7 mouse cellular contexts compared by ENCODE assay signal in genomic region chr8:70833520-70833919, GRCm38 (mm10). TPM values are rescaled to one million over a fixed set of nuclear protein-coding genes. Genes with fewer than 3 reads are reported as not detected.
DNase-seq lines count a peak whose midpoint lies in the region; ATAC-seq and TF ChIP-seq lines count a peak whose summit lies in the region.

No protein-coding gene starts in this region.

- ATAC-seq in limb, embryonic 14.5 days (ENCODE audit: low FRiP score, low read depth), result 0 out of 2 replicates have a peak, but pooled peaks have one; percentile 24
- no peak for ATAC-seq in intestine, embryonic 16.5 days

- no peaks in the 10 kb centered on the region for H3K27me3 ChIP-seq in limb, embryonic 14.5 days (ENCODE audit: control insufficient read depth, insufficient read depth, low read length)
- H3K27me3 ChIP-seq in intestine, embryonic 16.5 days (replicated peaks; ENCODE audit: control insufficient read depth, insufficient read depth, low read length), result no peaks in the 10 kb centered on the region

- peaks cover 18% of the 10 kb centered on the region; the same call in 1 of the 2 replicates for H3K36me3 ChIP-seq in limb, embryonic 14.5 days (ENCODE audit: control insufficient read depth, insufficient read depth, low read length)
- no peaks in the 10 kb centered on the region for H3K36me3 ChIP-seq in intestine, embryonic 16.5 days (ENCODE audit: control insufficient read depth, insufficient read depth, low read length)

- peak overlapping the region; percentile 25 for H3K4me3 ChIP-seq in brown adipose tissue, adult 24 weeks (ENCODE audit: insufficient read depth, low read depth, low read length)
- no peak overlapping the region for H3K4me3 ChIP-seq in limb, embryonic 14.5 days (replicated peaks; ENCODE audit: low read length)
- no peak overlapping the region for H3K4me3 ChIP-seq in intestine, embryonic 16.5 days (ENCODE audit: low read length)

- H3K27ac ChIP-seq in brown adipose tissue, adult 24 weeks (replicated peaks; ENCODE audit: low read depth, low read length), result peak overlapping the region; percentile 76
- no peak overlapping the region for H3K27ac ChIP-seq in limb, embryonic 14.5 days (replicated peaks; ENCODE audit: low read depth, low read length)
- no peak overlapping the region for H3K27ac ChIP-seq in intestine, embryonic 16.5 days (ENCODE audit: low read length)

- peaks cover 12% of the 10 kb centered on the region; the same call in 1 of the 2 replicates for H3K4me1 ChIP-seq in brown adipose tissue, adult 24 weeks (ENCODE audit: control insufficient read depth, insufficient read depth, insufficient read length, low read length)
- no peaks in the 10 kb centered on the region for H3K4me1 ChIP-seq in limb, embryonic 14.5 days (ENCODE audit: control insufficient read depth, insufficient read depth, low read length)
- H3K4me1 ChIP-seq in intestine, embryonic 16.5 days (ENCODE audit: control insufficient read depth, insufficient read depth, low read length), result peaks cover 3% of the 10 kb centered on the region

- 0 out of 2 replicates have a peak overlapping the region, but pooled peaks have one; percentile 12 for H3K9ac ChIP-seq in limb, embryonic 14.5 days (ENCODE audit: low read depth, low read length, severe bottlenecking)
- no peak overlapping the region; the same call in 1 of the 2 replicates for H3K9ac ChIP-seq in intestine, embryonic 16.5 days (ENCODE audit: low read depth, low read length)

- intact Hi-C loops in left cerebral cortex, postnatal 36 days (cut with DNase I), result no loop called here

- WGBS in limb, embryonic 14.5 days, result 43% methylated on average over 9 of the region's 15 CpGs
- 51% methylated on average over 15 of the region's 15 CpGs for WGBS in intestine, embryonic 16.5 days

- H3K4me2 ChIP-seq in limb, embryonic 14.5 days (replicated peaks; ENCODE audit: low read depth, low read length, severe bottlenecking), result no peak overlapping the region
- H3K4me2 ChIP-seq in intestine, embryonic 16.5 days (ENCODE audit: low read depth, low read length), result no peak overlapping the region

- DNase-seq in left cerebral cortex, postnatal 36 days (ENCODE audit: low spot score in 2 of 2), result peak; percentile 45 to 48
- DNase-seq in left cerebral cortex, adult 11 months (ENCODE audit: low spot score), result no peak
- DNase-seq in heart, adult 8-10 months (ENCODE audit: low spot score), result peak; percentile 72
- DNase-seq in limb, embryonic 14.5 days (ENCODE audit: low spot score), result no peak
- peak; percentile 60 for DNase-seq in testis, postnatal 14 days (ENCODE audit: low spot score)

- no peaks in the 10 kb centered on the region for H3K9me3 ChIP-seq in limb, embryonic 14.5 days (ENCODE audit: control insufficient read depth, low read length)
- no peaks in the 10 kb centered on the region for H3K9me3 ChIP-seq in intestine, embryonic 16.5 days (ENCODE audit: control insufficient read depth, low read length)

- no peak for TF ChIP-seq POLR2A in limb, embryonic 14.5 days (IDR thresholded peaks at IDR 0.05; ENCODE audit: borderline replicate concordance, extremely low read depth, insufficient read depth, insufficient read length)

RNA-seq across cellular contexts. Expression of gene Arrdc2, which starts 6.0 kb away (rescaled TPM):
- total RNA-seq in left cerebral cortex, postnatal 36 days (2021), result 10 to 100 TPM; 16.9 to 20.2 TPM
- 1.3 and 5.0 TPM in 2 replicates for polyA plus RNA-seq in brown adipose tissue, adult 24 weeks (2012; ENCODE audit: insufficient read depth, insufficient read length, missing spikeins)
- 10 to 100 TPM in 3 of 4 experiments, 1 to 10 TPM in 1; 7.9 to 23.0 (median 13.6) TPM for total RNA-seq in heart, adult 8-10 months (2022)
- 21.5 and 36.9 TPM in 2 replicates for polyA plus RNA-seq in limb, embryonic 14.5 days (2012; rRNA removed)
- polyA plus RNA-seq in limb, embryonic 14.5 days (2014; fragmentation: Nextera tagmentation; extraction: Ambion mirVana), result 6.1 and 8.6 TPM in 2 replicates
- polyA plus RNA-seq in intestine, embryonic 16.5 days (2015; fragmentation: Nextera tagmentation; extraction: Ambion mirVana), result 8.3 and 9.0 TPM in 2 replicates

RNA-seq across cellular contexts. Expression of gene Il12rb1, which starts 25.3 kb away (rescaled TPM):
- 1 to 10 TPM in 1 of 2 experiments, under 1 TPM in 1; 0.86 to 1.1 TPM for total RNA-seq in left cerebral cortex, postnatal 36 days (2021)
- not detected in 2 replicates for polyA plus RNA-seq in brown adipose tissue, adult 24 weeks (2012; ENCODE audit: insufficient read depth, insufficient read length, missing spikeins)
- total RNA-seq in heart, adult 8-10 months (2022), result under 1 TPM in 2 of 4 experiments, not detected in 2; 0.16 to 0.49 TPM
- polyA plus RNA-seq in limb, embryonic 14.5 days (2012; rRNA removed), result 0.04 and 0.13 TPM in 2 replicates
- polyA plus RNA-seq in limb, embryonic 14.5 days (2014; fragmentation: Nextera tagmentation; extraction: Ambion mirVana), result 0.21 TPM in 1 of 2 replicates, not detected in the other
- polyA plus RNA-seq in intestine, embryonic 16.5 days (2015; fragmentation: Nextera tagmentation; extraction: Ambion mirVana), result 0.27 and 0.34 TPM in 2 replicates

RNA-seq across cellular contexts. Expression of gene Mast3, which starts 28.7 kb away (rescaled TPM):
- total RNA-seq in left cerebral cortex, postnatal 36 days (2021), result 100 to 1,000 TPM; 312 to 338 TPM
- polyA plus RNA-seq in brown adipose tissue, adult 24 weeks (2012; ENCODE audit: insufficient read depth, insufficient read length, missing spikeins), result 2.5 and 2.9 TPM in 2 replicates
- total RNA-seq in heart, adult 8-10 months (2022), result 1 to 10 TPM; 6.5 to 8.4 (median 7.1) TPM
- 37.2 and 57.8 TPM in 2 replicates for polyA plus RNA-seq in limb, embryonic 14.5 days (2012; rRNA removed)
- 14.4 and 16.2 TPM in 2 replicates for polyA plus RNA-seq in limb, embryonic 14.5 days (2014; fragmentation: Nextera tagmentation; extraction: Ambion mirVana)
- polyA plus RNA-seq in intestine, embryonic 16.5 days (2015; fragmentation: Nextera tagmentation; extraction: Ambion mirVana), result 12.9 and 15.1 TPM in 2 replicates

RNA-seq across cellular contexts. Expression of gene Kcnn1, which starts 29.5 kb away (rescaled TPM):
- total RNA-seq in left cerebral cortex, postnatal 36 days (2021), result 10 to 100 TPM; 18.3 to 27.0 TPM
- 5.8 and 6.0 TPM in 2 replicates for polyA plus RNA-seq in brown adipose tissue, adult 24 weeks (2012; ENCODE audit: insufficient read depth, insufficient read length, missing spikeins)
- 10 to 100 TPM; 12.5 to 14.4 (median 13.2) TPM for total RNA-seq in heart, adult 8-10 months (2022)
- polyA plus RNA-seq in limb, embryonic 14.5 days (2012; rRNA removed), result 9.1 and 11.2 TPM in 2 replicates
- polyA plus RNA-seq in limb, embryonic 14.5 days (2014; fragmentation: Nextera tagmentation; extraction: Ambion mirVana), result 2.5 and 3.0 TPM in 2 replicates
- 1.0 and 1.2 TPM in 2 replicates for polyA plus RNA-seq in intestine, embryonic 16.5 days (2015; fragmentation: Nextera tagmentation; extraction: Ambion mirVana)

RNA-seq across cellular contexts. Expression of gene Ccdc124, which starts 40.2 kb away (rescaled TPM):
- 100 to 1,000 TPM in 1 of 2 experiments, 10 to 100 TPM in 1; 88.6 to 108 TPM for total RNA-seq in left cerebral cortex, postnatal 36 days (2021)
- 54.5 and 60.6 TPM in 2 replicates for polyA plus RNA-seq in brown adipose tissue, adult 24 weeks (2012; ENCODE audit: insufficient read depth, insufficient read length, missing spikeins)
- total RNA-seq in heart, adult 8-10 months (2022), result 10 to 100 TPM; 37.9 to 47.4 (median 45.7) TPM
- polyA plus RNA-seq in limb, embryonic 14.5 days (2012; rRNA removed), result 49.2 and 58.9 TPM in 2 replicates
- 96.2 and 97.2 TPM in 2 replicates for polyA plus RNA-seq in limb, embryonic 14.5 days (2014; fragmentation: Nextera tagmentation; extraction: Ambion mirVana)
- 79.3 and 90.1 TPM in 2 replicates for polyA plus RNA-seq in intestine, embryonic 16.5 days (2015; fragmentation: Nextera tagmentation; extraction: Ambion mirVana)

Comparison
In these comparisons a context has a peak if more than half of its experiments do, and no peak if none do; other contexts are left out.
1. DNase-seq: peak in left cerebral cortex, postnatal 36 days (2 of 2), heart, adult 8-10 months (single experiment) and testis, postnatal 14 days (single experiment); none in left cerebral cortex, adult 11 months (single experiment) and limb, embryonic 14.5 days (single experiment).